Mouse (Mus musculus) thymus, postnatal 14 days (tissue): ENCODE measurements around the gene Psma2.

ENCODE experiments used
- DNase-seq: peaks from one replicate; pipeline ENCODE4 v3.0.0; 2021

Psma2 gene

DNA sequence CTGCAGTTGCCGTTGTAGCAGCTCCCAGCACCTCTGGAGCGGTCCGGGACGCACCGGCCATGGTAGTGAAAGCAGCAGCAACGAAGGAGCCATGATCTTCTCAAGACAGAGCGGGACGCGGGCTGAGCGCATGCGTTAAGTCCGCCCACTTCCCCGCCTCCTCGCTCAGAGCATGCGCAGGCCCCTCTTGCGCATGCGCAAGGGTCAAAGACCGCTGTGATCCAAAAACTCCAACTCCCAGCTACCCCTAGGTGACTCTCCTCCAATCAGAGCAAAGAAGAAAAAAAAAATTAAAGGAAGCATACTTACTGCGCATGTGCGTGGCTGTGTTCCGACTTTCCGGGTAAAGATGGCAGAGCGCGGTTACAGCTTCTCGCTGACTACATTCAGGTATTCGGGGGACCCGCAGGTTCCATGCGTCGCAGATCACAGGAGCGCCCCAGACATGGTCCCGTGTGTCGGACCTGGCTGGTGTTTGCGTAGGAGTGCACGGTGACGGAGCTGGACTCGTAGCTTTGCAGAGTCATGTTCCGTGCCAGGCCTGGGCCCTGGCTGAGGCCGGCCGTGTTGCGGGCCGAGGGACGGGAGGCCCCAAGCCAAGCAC is at the start of gene Psma2, which contains the start of gene Mrpl32:
Gene Psma2, plus strand, starts transcription at position 315 of the 604 bp plus-strand sequence.
Gene Mrpl32, minus strand, starts transcription at position 240 of the 604 bp plus-strand sequence.
- peak; percentile 97 for DNase-seq

DNA sequence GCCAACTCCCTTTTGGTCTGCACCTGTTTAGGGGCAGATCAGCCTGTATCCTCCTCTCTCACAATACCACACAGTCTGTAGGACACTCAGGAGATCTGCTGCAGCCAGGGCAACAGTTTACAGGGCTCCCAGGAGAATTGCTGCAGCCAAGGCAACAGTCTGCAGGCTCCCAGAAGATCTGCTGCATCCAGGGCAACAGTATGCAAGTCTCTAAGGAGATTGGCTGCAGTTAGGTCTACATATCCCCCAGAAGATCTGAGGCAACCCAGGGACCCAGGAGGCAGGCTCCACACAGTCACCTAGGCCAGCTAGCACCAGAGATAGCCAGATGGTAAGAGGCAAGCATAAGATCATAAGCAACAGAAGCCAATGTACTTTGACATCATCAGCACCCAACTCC is 38.9 kb upstream of the Psma2 start:
- no peak for DNase-seq

DNA sequence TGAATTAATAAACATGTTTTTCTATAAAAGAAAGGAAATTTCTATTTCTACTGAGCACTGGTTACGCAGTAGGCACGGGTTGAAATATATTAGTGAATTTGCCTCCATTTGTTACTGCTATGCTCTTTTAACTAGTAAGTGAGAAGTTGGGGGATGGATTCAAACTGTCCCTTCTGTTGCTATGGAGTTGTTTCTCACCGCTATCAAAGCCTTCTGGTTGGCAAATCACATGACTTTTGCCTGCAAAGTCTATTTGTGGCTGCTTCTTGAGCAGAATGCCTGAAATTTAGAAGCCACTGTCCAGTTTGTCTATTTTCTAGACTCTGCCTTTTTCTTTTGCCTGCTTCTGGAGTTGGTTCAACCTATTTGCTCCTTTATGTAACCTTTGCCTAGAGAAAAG is 32.6 kb upstream of the Psma2 start:
- DNase-seq, result no peak

DNA sequence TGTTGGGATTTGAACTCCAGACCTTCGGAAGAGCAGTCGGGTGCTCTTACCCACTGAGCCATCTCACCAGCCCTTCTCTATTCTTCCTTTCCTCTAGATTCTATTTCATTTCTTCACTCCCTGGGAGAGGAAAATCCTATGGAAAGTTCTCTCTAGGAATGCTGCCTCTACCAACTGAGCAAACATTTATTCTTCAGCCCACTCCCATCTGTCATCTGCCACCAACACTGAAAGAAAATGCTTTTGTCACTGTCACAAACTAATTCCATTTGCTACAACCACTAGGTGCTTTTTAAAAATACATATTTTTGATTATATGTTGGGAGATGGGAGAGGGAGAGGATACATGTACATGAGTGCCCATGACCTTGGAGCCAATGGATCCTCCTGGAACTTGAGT is 10.3 kb upstream of the Psma2 start:
- DNase-seq, result no peak

DNA sequence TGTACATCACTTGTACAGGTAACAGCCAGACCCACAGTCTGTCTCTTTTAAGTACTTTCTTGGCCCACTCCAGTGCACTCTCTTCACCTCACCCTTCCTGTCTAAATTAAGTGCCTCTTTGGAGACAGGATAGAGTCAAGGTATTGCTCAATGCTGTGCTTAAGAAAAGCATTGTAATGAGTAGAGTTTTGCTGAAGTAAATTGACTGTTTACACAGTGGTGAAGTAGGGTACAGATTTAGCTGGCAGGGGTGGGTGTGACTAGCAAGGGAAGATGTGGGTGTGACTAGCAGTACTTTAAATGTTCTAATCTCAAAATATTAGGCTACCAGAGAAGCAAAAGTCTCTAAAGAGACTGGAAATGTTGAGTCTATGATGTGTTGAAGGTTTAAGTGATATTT is 5.4 kb upstream of the Psma2 start:
- DNase-seq, result no peak

DNA sequence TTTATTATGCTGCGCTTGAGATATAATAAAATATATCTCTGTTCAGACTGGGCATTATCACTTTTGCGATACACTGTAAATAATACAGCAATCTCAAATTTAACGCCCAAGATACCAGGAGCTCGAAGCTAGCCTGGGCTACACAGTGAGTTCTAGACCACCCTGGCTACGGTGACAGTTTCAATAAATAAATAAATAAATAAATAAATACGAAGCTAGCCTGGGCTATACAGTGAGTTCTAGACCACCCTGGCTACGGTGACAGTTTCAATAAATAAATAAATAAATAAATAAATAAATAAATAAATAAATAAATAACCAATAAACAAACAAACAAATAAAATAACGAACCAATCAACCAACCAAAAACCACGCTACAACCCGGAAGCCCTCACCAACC is 577 bp upstream of the Psma2 start:
- DNase-seq, result no peak

DNA sequence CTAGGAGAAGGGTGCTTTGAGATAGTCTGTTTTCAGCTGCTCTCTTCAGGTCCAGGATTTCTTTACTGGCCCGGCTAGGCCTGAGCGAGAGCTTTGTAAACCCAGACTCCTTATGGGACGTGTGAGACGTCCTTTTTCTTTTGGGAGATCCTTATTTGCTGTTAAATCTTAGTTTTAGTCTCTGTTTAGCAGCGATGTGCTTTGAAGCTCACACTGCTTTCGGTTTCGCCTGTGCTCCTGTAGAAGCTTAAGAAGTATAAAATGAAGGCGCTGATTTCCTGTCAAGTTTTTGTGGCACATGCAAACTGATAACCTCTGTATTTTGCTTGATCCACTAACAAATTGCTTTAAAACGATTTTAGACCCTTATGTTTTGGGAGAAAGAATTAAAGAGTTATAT is 513 bp downstream of the Psma2 start:
- DNase-seq, result no peak

DNA sequence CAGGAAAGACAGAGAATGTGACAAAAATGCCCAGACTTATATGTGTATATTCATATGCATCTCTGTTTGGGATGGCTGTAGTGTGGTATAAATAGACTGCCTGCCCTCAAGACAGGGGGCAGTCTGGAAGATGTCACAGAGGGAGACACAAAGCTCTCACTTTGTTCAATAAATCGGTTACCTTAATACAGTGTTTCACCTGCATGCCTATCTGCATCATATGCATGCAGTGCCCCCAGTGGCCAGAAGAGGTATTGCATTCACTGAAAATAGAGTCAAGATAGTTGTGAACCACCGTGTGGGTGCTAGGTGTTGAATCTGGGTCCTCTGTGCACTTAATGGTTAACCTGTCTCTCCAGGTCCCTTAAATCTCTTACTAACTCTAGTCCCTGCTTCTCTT is 5.7 kb downstream of the Psma2 start:
- DNase-seq, result peak; percentile 82

DNA sequence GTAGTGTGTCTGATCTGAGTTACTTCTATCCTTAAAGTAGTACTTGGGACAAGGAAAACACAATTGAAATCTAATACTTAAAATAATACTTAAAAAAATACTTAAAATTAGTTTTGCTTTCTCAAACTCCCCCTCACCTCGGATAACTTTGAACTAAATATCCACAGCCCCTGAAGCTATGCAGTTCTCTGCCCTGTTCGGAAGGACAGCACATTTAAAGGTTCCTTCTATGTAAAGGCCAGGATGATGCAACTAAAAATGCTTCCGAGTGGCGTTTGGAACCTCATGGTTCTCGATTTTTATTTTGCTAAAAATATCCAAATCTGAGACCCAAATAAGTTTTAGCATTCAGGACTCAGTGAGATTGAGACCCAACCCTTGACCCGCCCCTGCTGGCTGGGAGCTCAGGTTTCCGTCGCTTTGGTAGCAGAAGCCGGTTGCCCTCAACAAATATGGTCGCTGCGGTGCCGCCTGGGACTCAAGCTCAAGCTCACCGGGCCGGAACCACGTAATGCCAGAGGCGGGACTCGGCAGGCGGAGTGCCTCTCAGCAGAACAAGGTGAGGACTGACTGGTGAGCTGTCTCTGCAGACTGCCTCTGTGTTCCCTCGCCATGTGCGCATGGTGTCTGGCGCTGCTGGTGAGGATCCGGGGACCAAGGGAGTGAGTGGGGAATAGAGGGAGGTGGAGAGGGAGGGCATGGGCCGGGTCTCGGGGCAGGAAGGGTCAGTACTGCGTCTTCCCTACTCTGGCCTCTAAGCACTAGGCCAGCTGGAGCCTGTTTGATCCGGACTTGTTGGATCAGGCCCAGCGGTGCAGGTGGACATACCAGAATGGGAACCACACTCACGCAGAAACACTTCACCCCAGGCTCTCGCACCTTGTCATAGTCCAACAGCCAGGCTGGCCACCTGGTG is 16.9 kb downstream of the Psma2 start, which contains the start of gene AW209491:
Gene AW209491, plus strand, starts transcription at position 429 of the 916 bp plus-strand sequence.
- peak; percentile 95 for DNase-seq

DNA sequence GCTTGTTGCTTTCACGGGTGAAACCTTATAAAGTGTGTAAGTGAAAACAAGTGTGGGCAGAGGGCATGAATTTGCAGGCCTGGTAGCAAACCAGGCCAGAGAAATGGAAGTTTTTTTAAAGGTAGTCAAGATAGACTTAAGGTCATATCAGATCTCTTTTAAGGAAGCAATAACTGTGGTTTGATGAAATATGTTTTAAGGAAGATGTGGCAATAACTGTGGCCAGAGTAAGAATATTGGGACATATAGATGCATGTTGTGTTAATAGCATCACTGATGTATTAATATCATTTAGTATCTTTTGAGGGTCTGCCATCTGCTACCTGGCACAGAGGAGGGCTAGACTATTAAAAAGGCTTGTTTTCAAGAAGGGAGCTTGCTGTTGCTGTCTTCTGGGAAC is 27.0 kb downstream of the Psma2 start:
- no peak for DNase-seq

DNA sequence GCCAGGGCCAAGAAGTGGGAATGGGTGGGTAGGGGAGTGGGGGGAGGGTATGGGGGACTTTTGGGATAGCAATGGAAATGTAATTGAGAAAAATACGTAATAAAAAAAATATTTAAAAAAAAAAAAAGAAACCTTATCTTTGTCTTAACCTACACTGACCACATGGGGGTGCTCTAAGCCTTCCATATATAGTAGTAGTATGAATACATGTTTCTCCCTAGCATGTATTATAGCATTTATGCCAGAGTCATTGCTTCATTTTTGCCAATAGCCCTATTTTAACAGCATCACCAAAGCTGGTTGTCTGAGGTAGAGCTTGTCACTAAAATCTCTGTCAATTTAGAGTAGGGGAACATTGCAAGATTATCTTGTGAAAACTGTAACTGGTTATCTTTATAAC is 36.3 kb downstream of the Psma2 start:
- DNase-seq, result no peak

DNA sequence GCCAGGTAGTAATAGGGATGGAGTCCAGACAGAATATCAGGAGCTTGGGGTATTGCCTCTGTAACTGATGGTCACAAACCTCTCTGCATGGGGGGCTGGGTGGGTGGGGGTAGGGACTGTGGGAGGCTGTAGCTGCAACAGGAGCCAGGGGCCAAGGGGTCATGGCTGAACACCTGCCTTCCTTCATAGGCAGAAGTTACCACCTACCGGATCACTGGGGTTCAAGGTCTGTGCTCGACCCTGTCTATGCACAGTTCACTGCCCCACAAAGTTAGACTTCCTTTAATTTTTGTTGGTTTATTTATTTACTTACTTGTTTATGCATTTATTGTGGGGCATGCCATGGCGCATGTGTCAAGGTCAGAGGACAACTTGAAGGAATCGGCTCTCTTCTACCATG is 54.1 kb downstream of the Psma2 start:
- no peak for DNase-seq

DNA sequence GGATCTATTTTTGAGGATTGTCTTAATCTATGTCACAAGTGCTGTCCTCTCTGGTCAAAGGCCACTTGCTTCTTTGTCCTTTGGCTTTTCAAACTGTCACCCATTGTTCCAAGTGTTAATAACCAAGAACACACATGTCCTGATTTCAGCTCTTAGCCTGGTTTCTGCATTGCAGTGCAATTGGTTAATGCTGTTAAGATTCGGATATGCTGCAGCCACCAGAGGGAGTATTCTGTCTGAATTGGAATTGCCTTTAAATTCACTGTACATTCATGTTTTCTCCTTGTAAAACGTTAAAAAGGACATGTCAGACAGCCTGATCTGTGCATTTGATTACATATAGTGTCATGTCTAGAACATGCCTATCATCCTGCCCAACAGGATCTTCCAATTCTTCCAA is 57.3 kb downstream of the Psma2 start:
- no peak for DNase-seq

DNA sequence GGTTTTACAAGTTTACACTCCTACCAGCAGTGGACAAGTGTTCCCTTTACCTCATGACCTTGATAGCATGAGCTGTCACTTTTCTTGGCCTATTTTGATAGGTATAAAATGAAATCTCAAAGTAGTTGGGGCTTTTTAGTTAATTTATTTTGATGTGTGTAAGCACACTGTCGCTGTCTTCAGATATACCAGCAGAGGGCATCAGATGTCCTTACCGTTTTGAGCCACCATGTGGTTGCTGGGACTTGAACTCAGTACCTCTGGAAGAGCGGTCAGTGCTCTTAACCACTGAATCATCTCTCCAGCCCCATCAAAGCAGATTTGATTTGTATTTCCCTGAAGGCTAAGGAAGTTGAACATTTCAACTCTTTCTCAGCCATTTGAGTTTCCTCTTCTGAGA is 75.9 kb downstream of the Psma2 start:
- no peak for DNase-seq

DNA sequence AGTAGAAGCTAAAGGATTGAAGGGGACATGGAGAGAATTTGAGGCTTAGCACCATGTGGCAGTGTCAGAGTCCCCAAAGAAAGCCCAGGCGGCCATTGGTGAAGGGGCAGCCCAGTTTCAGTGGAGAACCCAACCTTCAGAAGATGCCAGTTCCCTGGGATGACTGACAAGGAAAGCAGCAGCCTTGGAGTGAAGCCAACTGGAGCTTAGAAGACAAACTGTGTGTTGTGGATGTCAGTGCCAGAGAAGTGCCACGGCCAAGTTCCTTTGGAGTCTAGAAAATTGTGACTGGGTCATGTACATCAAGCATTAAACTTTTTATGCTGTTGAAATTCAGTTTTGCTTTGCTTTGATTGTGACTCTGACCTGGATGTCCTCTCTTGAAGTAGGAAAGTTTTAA is 103.8 kb downstream of the Psma2 start:
- no peak for DNase-seq

DNA sequence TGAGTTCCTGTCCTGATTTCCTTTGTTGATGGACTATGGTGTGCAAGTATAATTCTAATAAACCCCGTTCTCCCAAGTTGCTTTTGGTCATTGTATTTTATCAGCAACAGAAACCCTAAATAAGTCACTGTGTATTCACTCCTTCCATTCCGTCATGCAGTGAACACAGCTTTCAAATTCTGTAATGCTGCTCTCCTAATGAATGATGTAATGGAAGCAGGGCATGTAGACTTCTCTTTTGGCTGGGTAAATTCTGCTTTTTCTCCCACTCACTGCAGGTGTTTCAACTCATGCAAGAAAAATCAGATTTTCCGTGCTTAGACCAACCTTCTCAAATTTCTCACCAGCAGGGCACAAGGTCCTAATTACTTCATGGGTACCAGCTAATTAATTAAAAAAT is 104.7 kb downstream of the Psma2 start:
- no peak for DNase-seq
